Mouse (Mus musculus) E14TG2a.4 (cell line): Measurements from ENCODE around the gene Atp5h.

Experiments
- CTCF ChIP-seq: conservative IDR thresholded peaks from 2 replicates; pipeline ENCODE4 v1.5.1; 2014; ENCODE audit warnings: low read length
- NANOG ChIP-seq: IDR thresholded peaks from 2 replicates; pipeline ENCODE4 v1.6.1; 2014; ENCODE audit warnings: borderline replicate concordance, low read length, mixed read lengths
- POU5F1 ChIP-seq: IDR thresholded peaks from 2 replicates; pipeline ENCODE4 v1.6.1; 2014; ENCODE audit warnings: low read length, borderline replicate concordance

DNA sequence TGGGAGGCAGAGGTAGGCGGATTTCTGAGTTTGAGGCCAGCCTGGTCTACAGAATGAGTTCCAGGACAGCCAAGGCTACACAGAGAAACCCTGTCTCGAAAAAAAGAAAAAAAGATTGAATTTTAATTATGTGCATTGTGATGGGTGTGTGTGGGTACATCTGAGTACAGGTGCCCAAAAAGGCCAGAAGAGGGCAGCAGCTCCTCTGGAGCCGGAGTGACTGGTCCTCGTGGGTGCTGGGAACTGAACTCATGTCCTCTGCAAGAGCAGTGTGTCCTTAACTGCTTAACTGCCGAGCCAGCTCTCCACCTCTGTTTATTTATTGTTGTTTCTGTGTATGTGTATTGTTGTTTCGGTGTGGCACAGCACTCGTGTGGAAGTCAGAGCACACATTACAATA, 41.9 kb downstream of the Atp5h start:
- peak; percentile 42 for TF ChIP-seq CTCF
- TF ChIP-seq POU5F1: no peak
- no peak for TF ChIP-seq NANOG
